Mouse (Mus musculus) C2C12 (cell line): Measurements from ENCODE around the gene Zbtb12. TPM values are rescaled to one million over a fixed set of nuclear protein-coding genes. Genes with fewer than 3 reads are reported as not detected.

ENCODE experiments used
- H3K27me3 ChIP-seq: one replicate; pipeline ENCODE4 v1.6.1; 2011; ENCODE audit not compliant: control insufficient read depth, insufficient read depth, insufficient read length
- H3K36me3 ChIP-seq: one replicate; pipeline ENCODE4 v1.6.1; 2011; ENCODE audit not compliant: control insufficient read depth, insufficient read depth
- H3K4me3 ChIP-seq: one replicate; pipeline ENCODE4 v1.5.1; 2011; ENCODE audit warnings: mild to moderate bottlenecking, control low read depth; ENCODE audit not compliant: poor library complexity, insufficient read depth, severe bottlenecking
- H3K79me2 ChIP-seq: one replicate; pipeline ENCODE4 v1.6.1; 2011; ENCODE audit not compliant: control insufficient read depth, insufficient read depth
- H3K79me3 ChIP-seq: one replicate; pipeline ENCODE4 v1.6.1; 2011; ENCODE audit warnings: low read depth, control low read depth
- H3ac ChIP-seq: one replicate; pipeline ENCODE3; 2011; ENCODE audit warnings: low read depth; ENCODE audit not compliant: control insufficient read depth, insufficient read length
- CEBPB ChIP-seq: IDR thresholded peaks from one replicate; pipeline ENCODE4 v1.6.1; 2011; ENCODE audit warnings: low read depth, mild to moderate bottlenecking, control low read depth, moderate library complexity
- CTCF ChIP-seq: IDR thresholded peaks from one replicate; pipeline ENCODE4 v1.5.1; 2011; ENCODE audit not compliant: control insufficient read depth, insufficient read depth, insufficient read length
- FOSL1 ChIP-seq: IDR thresholded peaks from one replicate; pipeline ENCODE4 v1.8.0; 2011; ENCODE audit warnings: mild to moderate bottlenecking, low read length; ENCODE audit not compliant: poor library complexity, insufficient read depth, severe bottlenecking
- MAX ChIP-seq: IDR thresholded peaks from one replicate; pipeline ENCODE4 v1.6.1; 2011; ENCODE audit warnings: mild to moderate bottlenecking, control low read depth
- MYOD1 ChIP-seq: IDR thresholded peaks from one replicate; pipeline ENCODE4 v1.6.1; 2011; ENCODE audit warnings: low read depth; ENCODE audit not compliant: control insufficient read depth, insufficient read length
- MYOG ChIP-seq: IDR thresholded peaks from one replicate; pipeline ENCODE4 v1.6.1; 2011; ENCODE audit not compliant: control insufficient read depth, insufficient read length; ENCODE audit errors: extremely low read depth
- USF1 ChIP-seq: IDR thresholded peaks from one replicate; pipeline ENCODE4 v1.6.1; 2011; ENCODE audit warnings: low read depth, mild to moderate bottlenecking, control low read depth, moderate library complexity
- polyA plus RNA-seq: library from polyadenylated mRNA; unstranded; fragments of >200 nt; fragmentation: generic; extraction: Trizol; gene quantifications from one replicate; pipeline ENCODE4 v1.2.1, GENCODE M21; 2012; ENCODE audit warnings: missing spikeins

Zbtb12 gene
- polyA plus RNA-seq, 1 experiment = 15.2 TPM

DNA sequence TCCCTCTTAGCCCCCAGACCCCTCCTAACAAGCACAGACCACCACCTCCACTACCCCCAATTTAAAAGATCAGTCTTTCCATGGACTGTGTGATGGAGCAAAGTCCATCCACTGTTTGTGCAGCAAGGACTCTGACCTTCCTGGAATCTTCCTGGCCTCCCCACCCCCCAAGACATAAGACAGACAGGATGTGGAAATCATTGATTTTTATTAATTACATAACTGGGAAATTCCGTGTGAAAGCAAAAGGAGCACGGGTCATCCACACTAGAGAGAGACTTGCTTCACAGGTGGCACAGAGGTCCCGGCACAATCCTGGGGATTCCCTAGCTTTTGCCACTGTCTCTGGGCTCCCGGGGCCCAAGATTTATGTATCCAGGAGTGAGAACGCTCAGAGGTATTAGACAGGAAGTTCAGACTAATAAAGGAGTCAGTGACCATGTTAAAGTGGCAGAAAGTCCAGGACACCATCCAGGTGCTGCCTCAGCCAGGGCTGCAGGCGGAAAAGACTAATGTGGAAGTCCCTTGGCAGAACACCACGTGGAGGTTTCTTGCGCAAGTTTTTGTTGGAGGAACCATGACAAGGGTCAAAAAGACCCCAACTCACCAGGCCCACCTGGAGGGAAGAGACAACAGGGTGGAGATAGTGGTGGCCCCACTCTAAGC lies 16.7 kb upstream of the Zbtb12 start, which contains the start of gene Cfb:
Gene Cfb, minus strand, starts transcription at position 103 of the 666 bp plus-strand sequence.
- Histone ChIP-seq H3K4me3 (no peak within 1 kb of the TSS), H3ac (no peak within 1 kb of the TSS), H3K79me2 (no peaks in the 10 kb centered on the region), H3K36me3 (no peaks in the 10 kb centered on the region), H3K79me3 (no peaks in the 10 kb centered on the region), H3K27me3 (peaks cover 25% of the 10 kb centered on the region)
- TF ChIP-seq FOSL1 = no peak
- TF ChIP-seq MYOG = no peak
- TF ChIP-seq MYOD1 = no peak

DNA sequence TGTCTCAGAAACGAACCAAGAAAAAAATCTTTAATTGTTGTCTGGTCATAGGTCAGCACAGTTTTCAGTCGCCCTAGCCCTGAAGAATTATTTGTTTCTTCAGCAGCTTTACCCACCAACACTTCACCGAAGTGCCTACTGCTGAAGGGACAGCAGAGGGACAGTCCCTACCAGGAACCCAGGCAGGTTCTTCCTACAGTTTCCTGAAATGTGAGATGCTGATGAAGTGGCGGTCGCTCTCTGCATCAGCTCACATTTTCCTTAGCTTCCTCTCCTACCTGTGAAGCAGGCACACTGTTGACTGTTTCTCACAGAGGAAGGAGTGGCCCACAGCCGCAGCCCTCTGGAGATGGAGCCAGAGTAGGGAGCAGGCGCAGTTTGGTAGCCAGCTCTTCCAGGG lies 13.3 kb upstream of the Zbtb12 start:
- Histone ChIP-seq H3K79me2 (no peaks in the 10 kb centered on the region), H3K4me3 (no peak overlapping the region), H3K27me3 (peaks cover 21% of the 10 kb centered on the region), H3K79me3 (no peaks in the 10 kb centered on the region), H3ac (no peak overlapping the region), H3K36me3 (no peaks in the 10 kb centered on the region)
- TF ChIP-seq MAX = no peak
- TF ChIP-seq CTCF = no peak
- TF ChIP-seq MYOG = no peak
- TF ChIP-seq CEBPB = no peak
- TF ChIP-seq FOSL1 = no peak
- TF ChIP-seq MYOD1 = no peak
- no peak for TF ChIP-seq USF1

DNA sequence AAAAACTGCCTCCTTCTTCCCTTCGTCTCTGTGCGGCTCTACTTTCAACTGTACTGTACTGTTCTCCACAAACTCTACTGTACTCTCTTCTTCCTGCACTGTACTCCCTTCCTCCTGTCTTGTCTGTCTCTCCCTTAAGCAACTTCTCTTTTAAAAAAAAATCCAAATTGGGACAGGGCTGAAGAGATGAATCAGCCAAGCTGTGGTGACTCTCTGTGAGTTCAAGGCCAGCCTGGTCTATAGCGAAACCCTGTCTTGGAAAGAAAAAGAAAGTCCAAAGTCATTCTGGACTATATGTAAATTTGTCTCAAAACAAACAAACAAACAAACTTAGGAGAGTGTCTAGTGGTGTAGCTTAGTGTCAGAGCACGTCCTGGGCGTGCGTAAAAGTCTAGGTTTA lies 5.0 kb upstream of the Zbtb12 start:
- no peak overlapping the region for H3K4me3 ChIP-seq
- H3K79me2 ChIP-seq = no peaks in the 10 kb centered on the region
- H3K79me3 ChIP-seq = no peaks in the 10 kb centered on the region
- no peak for TF ChIP-seq USF1
- no peak for TF ChIP-seq MAX
- TF ChIP-seq CTCF = no peak
- no peak for TF ChIP-seq FOSL1
- no peak for TF ChIP-seq MYOD1
- no peak for TF ChIP-seq CEBPB
- no peak for TF ChIP-seq MYOG
- H3ac ChIP-seq = no peak overlapping the region
- H3K27me3 ChIP-seq = peaks cover 4% of the 10 kb centered on the region
- H3K36me3 ChIP-seq = no peaks in the 10 kb centered on the region

DNA sequence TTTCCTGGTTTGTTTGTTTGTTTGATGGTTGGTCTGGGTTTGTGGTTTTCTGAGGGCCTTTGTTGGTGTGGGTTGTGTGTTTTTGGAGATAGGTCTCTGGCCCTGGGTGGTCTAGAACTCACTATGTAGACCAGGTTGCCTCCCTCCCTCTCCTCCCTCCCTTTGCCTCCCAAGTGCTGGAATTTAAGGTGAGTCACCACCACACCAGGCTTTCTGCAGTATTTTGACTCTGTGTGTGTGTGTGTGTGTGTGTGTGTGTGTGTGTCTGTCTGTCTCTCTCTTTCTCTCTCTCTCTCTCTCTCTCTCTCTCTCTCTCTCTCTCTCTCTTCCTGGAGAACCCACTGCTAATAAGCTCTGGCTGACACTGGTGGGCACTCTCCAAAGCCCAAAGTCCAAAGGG lies 1.9 kb downstream of the Zbtb12 start:
- no peak overlapping the region for H3K4me3 ChIP-seq
- H3K79me2 ChIP-seq = no peaks in the 10 kb centered on the region
- TF ChIP-seq USF1 = no peak
- TF ChIP-seq CTCF = no peak
- TF ChIP-seq MAX = no peak
- TF ChIP-seq FOSL1 = no peak
- H3K27me3 ChIP-seq = no peaks in the 10 kb centered on the region
- H3K79me3 ChIP-seq = no peaks in the 10 kb centered on the region
- no peak overlapping the region for H3ac ChIP-seq
- H3K36me3 ChIP-seq = no peaks in the 10 kb centered on the region

DNA sequence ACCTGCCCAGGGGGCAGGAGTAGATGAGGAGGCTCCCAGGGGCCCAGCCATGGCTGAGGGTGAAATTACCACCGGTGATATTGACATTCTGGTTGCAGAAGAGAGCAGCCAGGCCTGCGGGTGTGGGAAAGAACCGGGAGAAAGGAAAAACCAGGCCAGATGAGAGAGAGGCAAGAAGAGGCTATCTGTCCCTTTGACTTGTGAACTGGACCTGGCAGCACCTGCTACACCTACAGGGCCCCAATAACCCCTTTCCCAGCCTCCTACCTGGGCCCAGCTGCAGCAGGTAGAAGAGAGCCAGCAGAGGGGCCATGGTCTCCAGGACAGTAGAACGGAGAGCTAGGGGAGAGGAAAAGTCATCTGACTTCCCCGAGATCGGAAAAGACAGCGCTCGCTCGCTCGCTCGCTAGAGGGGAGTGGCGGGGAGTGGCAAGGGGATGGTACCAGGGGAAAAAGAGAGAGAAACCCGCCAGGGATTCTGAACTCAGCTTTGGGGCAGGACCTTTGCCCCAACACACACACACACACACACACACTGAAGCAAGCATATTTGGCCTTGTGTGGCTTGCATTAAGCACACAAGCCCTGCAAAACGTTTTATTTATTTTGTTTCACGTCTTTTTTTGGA lies 2.5 kb downstream of the Zbtb12 start, which contains the start of gene Gm20547:
Gene Gm20547, minus strand, starts transcription at position 360 of the 628 bp plus-strand sequence.
- Histone ChIP-seq H3K79me2 (no peaks in the 10 kb centered on the region), H3K27me3 (no peaks in the 10 kb centered on the region), H3ac (no peak within 1 kb of the TSS), H3K36me3 (no peaks in the 10 kb centered on the region), H3K4me3 (no peak within 1 kb of the TSS), H3K79me3 (no peaks in the 10 kb centered on the region)
- TF ChIP-seq CTCF (no peak), MAX (no peak), MYOG (no peak), MYOD1 (no peak), FOSL1 (no peak), CEBPB (no peak), USF1 (no peak)

DNA sequence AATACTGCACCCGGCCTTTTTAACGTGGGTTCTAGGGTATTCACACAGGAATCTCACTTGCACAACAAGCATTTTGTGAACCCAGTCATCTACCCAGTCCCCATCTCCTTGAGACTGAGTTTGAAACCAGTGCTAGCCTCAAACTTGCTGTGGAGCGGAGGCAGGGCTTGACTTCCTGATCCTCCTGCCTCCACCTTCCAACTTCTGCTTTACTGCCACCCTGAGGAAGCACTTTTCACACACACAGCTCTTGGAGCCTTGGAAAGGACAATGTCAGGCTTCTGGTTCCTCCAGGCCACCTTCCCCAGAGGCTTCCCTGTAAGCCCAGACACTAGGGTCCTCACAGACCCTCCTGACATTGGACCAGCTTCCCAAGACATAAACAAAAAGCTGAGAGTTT lies 4.0 kb downstream of the Zbtb12 start:
- no peak overlapping the region for H3K4me3 ChIP-seq
- H3K36me3 ChIP-seq = no peaks in the 10 kb centered on the region
- no peak overlapping the region for H3ac ChIP-seq
- no peaks in the 10 kb centered on the region for H3K79me3 ChIP-seq
- no peak for TF ChIP-seq CEBPB
- TF ChIP-seq FOSL1 = no peak
- no peak for TF ChIP-seq MYOD1
- TF ChIP-seq MYOG = no peak
- no peak for TF ChIP-seq USF1
- no peak for TF ChIP-seq MAX
- no peak for TF ChIP-seq CTCF
- no peaks in the 10 kb centered on the region for H3K27me3 ChIP-seq
- no peaks in the 10 kb centered on the region for H3K79me2 ChIP-seq
